Mouse (Mus musculus): ENCODE measurements around the gene Adipor2. TPM values are rescaled to one million over a fixed set of nuclear protein-coding genes. Genes with fewer than 3 reads are reported as not detected.

Gene Adipor2
- total RNA-seq (2023), result 10 to 100 TPM; 66.7 to 69.8 TPM

DNA sequence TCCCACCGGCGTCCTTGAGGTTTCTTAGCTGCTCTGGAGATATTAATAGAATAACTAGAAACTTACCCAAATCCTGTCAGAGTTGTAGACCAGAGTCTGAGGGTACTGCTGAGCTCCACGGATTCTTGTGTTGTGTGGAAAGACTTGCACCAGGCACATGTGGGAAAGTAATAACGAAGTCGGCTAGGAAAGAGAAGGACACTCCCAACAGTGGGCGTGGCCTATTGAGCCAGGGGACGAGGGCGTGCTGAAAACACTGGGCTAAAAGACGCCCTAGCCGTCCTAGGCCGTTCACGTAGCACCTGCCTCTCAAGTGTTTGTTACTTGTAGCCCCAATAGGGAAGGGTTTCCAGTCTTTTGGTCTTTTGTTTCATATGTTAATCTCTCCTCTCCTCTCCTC is at the start of gene Adipor2:
Gene Adipor2, minus strand, starts transcription at position 351 of the 400 bp plus-strand sequence.

DNA sequence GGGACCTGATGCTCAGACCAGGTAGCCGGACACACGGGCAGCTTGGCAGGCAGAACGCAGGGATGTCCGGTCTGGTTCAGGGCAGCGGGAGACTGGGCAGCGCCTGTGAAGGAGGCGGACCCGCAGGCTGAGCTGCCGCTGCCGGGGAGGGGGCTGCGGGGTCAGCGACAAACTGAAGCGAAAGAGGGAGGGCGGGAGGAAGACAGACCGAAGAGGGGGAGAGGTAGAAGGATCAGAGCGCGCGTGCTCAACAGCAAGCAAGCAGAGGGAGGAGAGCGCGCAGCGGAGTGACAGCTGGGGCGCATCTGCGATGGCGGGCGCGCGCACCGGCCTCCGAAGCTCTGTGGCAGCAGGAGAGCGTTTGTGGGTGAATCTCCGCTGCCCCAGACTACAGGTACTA is 87.0 kb downstream of the Adipor2 start, which contains the start of gene Lrtm2:
Gene Lrtm2, minus strand, starts transcription at position 261 of the 400 bp plus-strand sequence.

Other genes starting within 250 kb of the Adipor2 start
- 10 to 100 TPM; 10.8 to 15.3 TPM for gene Dcp1b, start 242.5 kb downstream of the Adipor2 start, total RNA-seq (2023)
- not detected for gene Cacna1c, start 221.3 kb downstream of the Adipor2 start, total RNA-seq (2023)
- under 1 TPM in 1 of 2 experiments, not detected in 1; 0.10 TPM for gene Cacna2d4, start 181.2 kb downstream of the Adipor2 start, total RNA-seq (2023)
- under 1 TPM; 0.43 to 0.92 TPM for gene Lrtm2, start 86.9 kb downstream of the Adipor2 start, total RNA-seq (2023)
- 10 to 100 TPM; 40.1 to 43.6 TPM for gene Fbxl14, start 62.0 kb upstream of the Adipor2 start, total RNA-seq (2023)
- under 1 TPM in 1 of 2 experiments, not detected in 1; 0.39 TPM for gene Wnt5b, start 126.6 kb upstream of the Adipor2 start, total RNA-seq (2023)

Data from monocyte, adult 59 days (primary cell).